Mouse (Mus musculus) hindbrain, postnatal 0 days (tissue): ENCODE results near the gene Melk. TPM values are rescaled to one million over a fixed set of nuclear protein-coding genes. Genes with fewer than 3 reads are reported as not detected.

ENCODE experiments used
- ATAC-seq: fragments of 200-750 bp; cut with Nextera tagmentation; 2 replicates; pipeline ENCODE4 v1.8.0; 2017; ENCODE audit warnings: mild to moderate bottlenecking, moderate TSS enrichment, moderate library complexity
- DNase-seq: peaks from one replicate; pipeline ENCODE4 v3.0.0-alpha.2; 2015; ENCODE audit warnings: low spot score
- H3K27ac ChIP-seq: fragments of 300-500 bp; sonication (generic); 2 replicates; pipeline ENCODE4 v1.5.1; 2014; ENCODE audit warnings: mild to moderate bottlenecking
- H3K27me3 ChIP-seq: fragments of 300-500 bp; sonication (generic); 2 replicates; pipeline ENCODE4 v1.6.1; 2014; ENCODE audit warnings: low read length, mixed read lengths; ENCODE audit not compliant: insufficient read depth
- H3K36me3 ChIP-seq: fragments of 300-500 bp; sonication (generic); 2 replicates; pipeline ENCODE4 v1.6.1; 2014; ENCODE audit warnings: low read length, mixed read lengths; ENCODE audit not compliant: insufficient read depth
- H3K4me1 ChIP-seq: fragments of 300-500 bp; sonication (generic); 2 replicates; pipeline ENCODE4 v1.6.1; 2014; ENCODE audit warnings: antibody characterized with exemption, low read length, mixed read lengths; ENCODE audit not compliant: insufficient read depth
- H3K4me2 ChIP-seq: fragments of 300-500 bp; sonication (generic); 2 replicates; pipeline ENCODE4 v1.6.1; 2014; ENCODE audit warnings: low read depth, mild to moderate bottlenecking, low read length, moderate library complexity, mixed read lengths
- H3K4me3 ChIP-seq: fragments of 300-500 bp; sonication (generic); 2 replicates; pipeline ENCODE4 v1.5.1; 2014; ENCODE audit warnings: low read length
- H3K9ac ChIP-seq: fragments of 300-500 bp; sonication (generic); replicated peaks from 2 replicates; pipeline ENCODE4 v1.6.1; 2014; ENCODE audit warnings: mild to moderate bottlenecking, low read length, moderate library complexity, mixed read lengths
- H3K9me3 ChIP-seq: fragments of 300-500 bp; sonication (generic); 2 replicates; pipeline ENCODE4 v1.6.1; 2016; ENCODE audit warnings: low read length, mixed read lengths
- CTCF ChIP-seq: IDR thresholded peaks from 2 replicates; pipeline ENCODE4 v1.5.1; 2016; ENCODE audit warnings: antibody characterized with exemption, control low read depth, low read depth
- WGBS: fragments of 180-500 bp; shearing (Covaris S2); extraction: QIAGEN DNeasy Blood & Tissue Kit; methylation state at CpG from one replicate; pipeline ENCODE4 v1.1.7; 2014; 5-methylcytosine and 5-hydroxymethylcytosine counted together
- polyA plus RNA-seq: library from polyadenylated mRNA; unstranded; fragments of >200 nt; fragmentation: Nextera tagmentation; extraction: Ambion mirVana; gene quantifications from 2 replicates; pipeline ENCODE4 v1.2.1, GENCODE M21; 2015
- total RNA-seq: library from RNA; depleted of rRNA; stranded (reverse); fragments of >200 nt; gene quantifications from 2 replicates; pipeline ENCODE4 v1.2.3, GENCODE M21; 2014; rRNA removed

The Melk gene
- total and polyA plus RNA-seq, 2 experiments from 2014 or later = 6.0 to 6.8 TPM

DNA sequence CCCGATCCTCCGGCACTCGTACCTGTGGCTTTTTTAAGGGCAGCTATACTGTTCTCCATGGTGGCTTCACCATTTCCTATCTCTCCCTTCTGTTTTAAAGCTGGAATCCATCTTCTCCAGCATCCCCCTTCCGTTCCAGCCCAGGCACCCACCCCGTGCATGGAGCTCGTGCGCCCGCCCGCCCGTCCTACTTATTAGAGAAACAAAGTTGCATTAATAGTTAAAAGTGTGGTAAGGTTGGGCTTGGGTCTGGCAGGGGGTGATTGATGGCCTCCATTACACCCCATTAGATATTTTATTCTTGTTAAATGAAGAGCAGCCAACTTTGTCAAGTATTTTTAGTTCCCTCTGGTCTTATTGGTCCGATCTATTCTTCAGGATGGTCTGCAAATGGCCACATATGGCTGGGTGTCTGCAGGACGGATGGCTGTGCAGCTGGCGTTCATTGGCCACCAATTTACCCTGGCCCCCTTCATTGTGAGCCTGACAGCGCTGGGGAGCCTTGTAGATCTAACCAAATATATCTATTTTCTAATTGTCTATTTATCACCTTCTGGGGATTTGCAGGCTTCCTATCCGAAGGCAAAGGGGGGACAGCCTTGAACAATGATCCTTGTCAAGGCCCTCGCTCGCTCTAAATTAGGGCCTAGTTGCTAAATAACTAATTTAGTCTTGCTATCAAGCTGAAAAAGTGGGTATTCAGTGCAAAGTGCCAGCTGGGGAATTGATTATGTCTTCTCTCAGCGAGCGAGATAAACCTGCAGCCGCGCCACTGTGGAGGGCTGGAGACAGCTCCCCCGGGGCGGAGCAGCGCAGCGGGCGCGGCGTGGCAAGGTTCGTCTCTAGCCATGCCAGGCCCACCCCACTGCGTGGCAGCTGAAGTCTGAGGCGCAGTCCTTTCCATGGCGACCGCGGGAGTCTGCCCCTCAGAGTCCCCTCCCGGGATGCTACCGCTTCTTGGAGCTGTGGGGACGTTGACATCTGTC, 91.8 kb downstream of the Melk start:
- peak overlapping the region; percentile 25; the same call in 1 of the 2 replicates for H3K4me2 ChIP-seq

DNA sequence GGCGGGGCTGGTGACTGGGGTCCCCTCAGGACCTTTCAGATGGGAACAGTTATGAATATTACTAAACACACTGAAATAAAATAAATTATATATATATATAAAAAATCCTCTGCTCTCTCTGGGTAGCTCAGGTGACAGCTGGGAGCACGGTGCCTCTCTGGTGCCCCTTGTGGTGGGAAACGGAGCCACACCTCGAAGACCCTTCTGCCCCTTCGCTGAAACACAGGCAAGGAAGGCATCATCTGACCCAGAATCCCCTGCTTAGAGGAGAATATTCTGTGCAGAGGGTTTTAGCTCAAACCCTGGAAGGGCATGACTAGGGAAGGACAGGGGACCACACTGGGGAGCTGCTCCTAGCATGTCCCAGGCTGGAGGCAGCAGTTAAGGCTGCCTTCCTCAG, 101.9 kb downstream of the Melk start:
- DNase-seq = peak; percentile 53
- 7% methylated on average over 5 of the region's 5 CpGs for WGBS
- ATAC-seq = peak; percentile 43; the same call in 1 of the 2 replicates

More for the DNA sequence above, 91.8 kb downstream of the Melk start:
- Histone ChIP-seq H3K27ac (no peak overlapping the region), H3K4me1 (no peaks in the 10 kb centered on the region), H3K36me3 (no peaks in the 10 kb centered on the region), H3K9ac (no peak overlapping the region), H3K27me3 (no peaks in the 10 kb centered on the region), H3K9me3 (no peaks in the 10 kb centered on the region), H3K4me3 (no peak overlapping the region)
- no peak for ATAC-seq
- WGBS = 55% methylated on average over 37 of the region's 37 CpGs
- DNase-seq = peak; percentile 18
- TF ChIP-seq CTCF = no peak

GRCm38 (mm10) chr4:44404487-44404886, 103.8 kb downstream of the Melk start:
- H3K27ac ChIP-seq = no peak overlapping the region
- no peaks in the 10 kb centered on the region for H3K9me3 ChIP-seq
- no peak for TF ChIP-seq CTCF
- H3K36me3 ChIP-seq = no peaks in the 10 kb centered on the region
- H3K4me1 ChIP-seq = no peaks in the 10 kb centered on the region
- H3K9ac ChIP-seq = no peak overlapping the region
- H3K4me3 ChIP-seq = no peak overlapping the region
- no peaks in the 10 kb centered on the region for H3K27me3 ChIP-seq
- no peak for DNase-seq
- H3K4me2 ChIP-seq = no peak overlapping the region
- ATAC-seq = no peak
- 84% methylated on average over 5 of the region's 5 CpGs for WGBS

More for the DNA sequence above, 101.9 kb downstream of the Melk start:
- H3K4me3 ChIP-seq = no peak overlapping the region
- no peaks in the 10 kb centered on the region for H3K9me3 ChIP-seq
- TF ChIP-seq CTCF = peak; percentile 74
- H3K4me2 ChIP-seq = no peak overlapping the region
- no peak overlapping the region for H3K27ac ChIP-seq
- H3K27me3 ChIP-seq = no peaks in the 10 kb centered on the region
- no peaks in the 10 kb centered on the region for H3K36me3 ChIP-seq
- H3K9ac ChIP-seq = no peak overlapping the region
- H3K4me1 ChIP-seq = no peaks in the 10 kb centered on the region

Other genes starting within 250 kb of the Melk start
- gene Gne, start 216.7 kb upstream of the Melk start, total RNA-seq = 41.9 and 44.5 TPM in 2 replicates
- 24.7 and 26.1 TPM in 2 replicates for gene Gne, start 216.7 kb upstream of the Melk start, polyA plus RNA-seq
- gene Rnf38, start 67.1 kb upstream of the Melk start, total RNA-seq = 82.3 and 96.3 TPM in 2 replicates
- gene Rnf38, start 67.1 kb upstream of the Melk start, polyA plus RNA-seq = 14.1 and 15.6 TPM in 2 replicates